Mouse (Mus musculus): Measurements from ENCODE around the gene Eipr1.

DNA sequence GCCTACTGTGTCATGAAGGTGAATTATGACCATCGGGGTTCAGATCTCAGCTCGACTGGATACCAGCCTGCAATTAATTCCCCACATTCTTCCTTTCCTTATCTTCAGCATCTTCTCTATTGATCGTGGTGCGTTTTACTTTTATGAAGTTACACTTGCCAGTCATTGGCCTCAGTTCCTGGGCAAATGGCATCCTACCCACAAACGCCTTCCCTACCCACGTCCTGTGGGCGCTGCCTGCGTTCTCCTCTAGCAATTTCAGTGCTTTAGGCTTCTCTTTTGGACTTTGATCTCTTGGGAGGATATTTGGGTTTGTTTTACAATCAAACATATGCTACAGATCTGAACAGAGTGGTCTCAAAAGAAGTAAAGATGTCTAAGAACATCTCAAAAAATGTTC, 94.2 kb downstream of the Eipr1 start:
- TF ChIP-seq POLR2A (IDR thresholded peaks at IDR 0.05; ENCODE audit: insufficient read depth, low read depth, low read length) (no peak), CTCF (IDR thresholded peaks at IDR 0.05) (no peak)

Measured in heart, adult 2 months (tissue).